Mouse (Mus musculus) cerebellum, postnatal 10 days (tissue): Measurements from ENCODE around the gene Ak8.

Experiments used
- DNase-seq, 2 experiments: peaks; one replicate each; pipeline ENCODE4 v3.0.0; 2021; ENCODE audit warnings: mixed read lengths in 2 of 2

The Ak8 gene

GRCm38 (mm10) chr2:28699361-28700335 is at the start of gene Ak8, which contains the start of gene Spaca9:
Gene Ak8 (plus strand): TSS chr2:28700164.
Gene Spaca9 (minus strand): TSS chr2:28699727.
- DNase-seq: peak; percentile 92 to 93

DNA sequence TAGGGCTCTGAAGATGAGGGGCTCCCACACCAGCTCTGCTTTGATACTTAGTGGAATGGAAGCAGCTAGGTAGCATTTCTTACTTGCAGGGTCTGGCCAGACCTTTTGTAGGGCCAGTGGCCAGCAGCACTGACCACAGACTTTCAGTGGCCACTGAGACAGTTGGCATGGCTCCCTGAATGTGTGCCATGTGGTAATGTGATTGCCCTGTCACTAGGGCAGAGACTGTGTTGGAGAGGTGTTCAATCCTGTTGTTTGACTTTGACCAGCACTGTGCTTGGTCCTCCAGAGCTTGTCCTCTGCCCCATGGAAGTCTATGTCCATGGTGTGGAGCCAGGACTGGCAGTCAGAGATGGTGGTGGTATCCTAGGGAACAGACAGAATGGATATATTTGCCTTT is 49.4 kb upstream of the Ak8 start:
- DNase-seq: peak; percentile 73 to 78

DNA sequence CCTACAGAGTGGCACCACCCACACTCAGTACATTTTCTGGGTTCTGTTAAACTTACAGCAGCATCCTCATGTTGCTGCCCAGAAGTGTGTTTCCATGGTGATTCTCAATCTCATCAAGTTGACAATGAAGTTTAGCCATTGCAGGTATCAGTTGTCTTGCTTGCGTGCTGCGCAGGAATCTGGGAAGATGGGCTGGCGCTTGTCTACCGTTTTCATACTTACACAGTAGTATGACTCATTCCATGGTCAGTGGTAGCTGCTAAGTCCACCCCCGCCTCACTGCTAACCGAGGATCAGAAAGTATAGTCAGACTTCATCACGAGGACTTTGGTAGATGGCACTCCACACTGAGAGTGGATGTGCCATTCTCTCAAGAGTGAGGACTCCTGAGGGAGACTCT is 46.6 kb upstream of the Ak8 start:
- DNase-seq: no peak

- DNase-seq: peak in 1 of 2 experiments; percentile 24
Observed at GRCm38 (mm10) chr2:28654295-28654694, 45.7 kb upstream of the Ak8 start.

DNA sequence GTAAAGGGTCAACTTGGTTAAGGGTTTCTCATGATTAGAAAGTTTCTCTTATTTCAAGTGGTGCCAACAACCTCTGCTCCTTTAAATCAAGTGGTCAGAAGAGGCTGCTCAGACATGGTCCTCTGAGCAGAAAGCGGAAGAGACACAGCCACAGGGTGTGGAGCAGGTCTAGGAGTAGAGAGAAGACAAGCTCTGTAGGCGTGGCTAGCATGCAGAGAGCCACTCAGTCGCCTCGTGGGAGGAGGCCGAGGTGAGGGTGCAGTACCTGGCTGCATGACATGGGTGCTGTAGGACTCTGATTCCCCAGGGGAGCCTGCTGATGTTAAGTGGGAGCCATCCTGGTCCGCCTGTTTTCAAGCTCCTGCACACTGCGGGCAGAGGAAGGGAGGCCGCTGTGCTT is 43.7 kb upstream of the Ak8 start:
- DNase-seq: no peak

GRCm38 (mm10) chr2:28662891-28663290 is 37.1 kb upstream of the Ak8 start:
- DNase-seq: no peak

DNA sequence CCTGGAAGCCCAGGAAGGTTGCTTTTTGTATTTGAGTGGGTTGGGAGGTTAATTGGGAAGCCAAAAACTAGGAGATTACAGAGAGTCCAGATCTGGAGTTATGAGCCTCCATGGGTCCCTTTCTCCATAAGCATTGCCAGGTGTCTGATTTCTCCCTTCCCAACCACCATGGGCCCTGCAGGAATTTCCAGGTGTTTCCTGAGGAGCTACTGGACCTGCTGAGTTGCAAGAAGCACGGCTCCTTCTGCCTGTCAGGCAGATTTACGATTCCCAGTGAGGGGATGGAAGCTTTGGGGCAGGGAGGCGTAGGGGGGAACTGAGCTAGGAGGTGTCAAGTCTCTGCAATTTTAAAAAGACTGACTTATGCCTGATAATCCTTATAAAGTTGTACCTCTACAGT is 34.1 kb upstream of the Ak8 start:
- no peak for DNase-seq

- DNase-seq: no peak
Observed at GRCm38 (mm10) chr2:28671438-28671837, 28.5 kb upstream of the Ak8 start.

GRCm38 (mm10) chr2:28676005-28676404 is 24.0 kb upstream of the Ak8 start:
- DNase-seq: no peak

DNA sequence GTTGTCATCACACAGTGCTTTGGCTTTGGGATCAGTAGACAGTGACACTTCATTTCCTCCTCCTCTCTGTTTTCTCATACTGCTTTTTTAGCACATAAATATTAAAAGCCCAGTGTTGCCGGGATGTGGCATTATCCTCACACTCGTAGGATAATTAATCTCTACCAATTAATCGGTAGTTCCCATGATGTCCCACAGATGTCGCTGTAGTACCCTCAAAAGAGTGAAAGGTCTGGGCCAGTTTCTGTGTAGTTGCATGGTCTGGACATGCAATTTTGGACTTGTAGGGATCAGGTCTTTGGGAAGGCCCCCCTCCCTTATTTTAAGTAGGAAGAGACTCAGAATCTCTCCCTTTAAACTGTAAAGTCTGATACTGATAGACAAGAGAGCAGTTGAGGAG is 19.3 kb upstream of the Ak8 start:
- DNase-seq: peak; percentile 71 to 78

GRCm38 (mm10) chr2:28681718-28682117 is 18.2 kb upstream of the Ak8 start:
- peak; percentile 25 to 31 for DNase-seq

DNA sequence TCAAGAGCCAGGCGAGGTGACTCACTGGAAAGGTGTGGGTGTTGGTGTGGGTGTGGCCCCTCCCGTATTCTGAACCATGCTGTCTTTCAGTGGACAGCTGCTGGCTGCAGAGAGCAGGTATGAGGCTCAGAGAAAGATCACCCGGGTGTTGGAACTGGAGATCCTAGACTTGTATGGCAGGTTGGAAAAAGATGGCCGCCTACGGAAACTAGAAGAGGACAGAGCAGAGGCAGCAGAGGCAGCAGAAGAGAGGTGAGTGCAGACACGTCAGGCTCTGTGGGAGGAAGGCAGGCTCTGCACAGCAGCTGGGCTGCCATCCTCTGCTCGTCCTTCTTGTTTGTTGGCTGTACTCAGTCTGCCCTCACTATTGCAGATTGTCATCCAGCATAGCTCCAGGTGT is 14.1 kb upstream of the Ak8 start:
- no peak for DNase-seq

DNA sequence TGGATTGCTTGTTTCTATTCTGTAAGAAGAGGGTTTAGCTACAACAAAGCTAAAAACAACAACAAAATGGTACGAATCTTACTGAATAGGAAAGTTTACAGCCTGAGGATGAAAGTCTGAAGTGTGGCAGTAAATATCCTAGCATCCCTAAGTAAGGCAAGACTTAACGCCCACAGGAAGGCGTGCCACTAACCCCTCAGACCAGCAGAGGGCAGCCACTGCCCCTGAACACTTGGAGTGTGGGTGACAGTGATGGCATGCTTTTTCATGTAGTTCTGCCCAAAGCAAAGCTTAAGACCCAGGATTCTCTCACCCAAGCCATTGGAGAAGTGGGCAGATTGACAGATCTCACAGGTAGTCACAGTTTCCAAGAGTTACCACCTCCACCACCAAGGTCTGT is 11.5 kb upstream of the Ak8 start:
- DNase-seq: peak; percentile 75 to 77

DNA sequence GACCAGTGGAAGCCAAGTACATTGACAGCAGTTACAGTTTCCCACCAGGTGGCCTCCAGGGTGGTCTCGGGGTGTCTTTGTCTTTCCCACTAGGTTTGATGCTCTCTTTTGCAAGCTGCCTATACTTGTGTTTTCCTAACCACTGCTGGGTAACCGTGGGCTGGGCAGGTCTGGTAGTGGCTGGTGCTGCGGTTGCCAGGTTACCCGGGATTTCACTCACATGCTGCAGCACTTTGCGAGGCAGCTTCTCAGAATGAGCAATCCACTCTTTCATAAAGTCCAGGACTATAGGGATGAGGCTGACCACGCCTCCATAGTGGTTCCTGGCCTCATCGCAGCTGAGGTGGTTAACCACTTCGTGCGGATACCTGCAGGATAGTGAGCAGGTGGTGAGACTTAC is 7.3 kb upstream of the Ak8 start:
- DNase-seq: no peak

GRCm38 (mm10) chr2:28698566-28698965 is 1.4 kb upstream of the Ak8 start:
- DNase-seq: no peak

- no peak for DNase-seq
Observed at GRCm38 (mm10) chr2:28701646-28702262, 1.8 kb downstream of the Ak8 start.

- no peak for DNase-seq
Observed at GRCm38 (mm10) chr2:28706106-28706636, 6.2 kb downstream of the Ak8 start.

DNA sequence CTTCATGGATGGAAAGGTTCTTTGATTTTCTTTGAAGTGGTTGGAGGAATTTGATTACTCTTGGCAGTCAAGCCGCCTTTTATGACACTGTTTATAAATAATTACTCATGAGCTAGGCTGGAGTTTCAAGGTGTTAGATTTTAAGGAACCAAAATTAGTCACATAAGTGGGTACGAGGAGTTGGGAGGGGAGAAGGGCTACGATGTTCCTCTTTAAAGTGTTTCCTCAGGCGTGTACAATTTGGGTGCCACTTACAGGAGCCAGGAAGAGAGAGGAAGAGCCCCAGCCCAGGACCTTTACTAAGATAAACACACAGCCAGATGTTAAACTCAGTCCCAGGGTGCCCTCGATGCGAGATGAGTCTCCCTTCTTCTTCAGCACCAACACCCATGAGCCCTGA is 6.8 kb downstream of the Ak8 start:
- DNase-seq: no peak

DNA sequence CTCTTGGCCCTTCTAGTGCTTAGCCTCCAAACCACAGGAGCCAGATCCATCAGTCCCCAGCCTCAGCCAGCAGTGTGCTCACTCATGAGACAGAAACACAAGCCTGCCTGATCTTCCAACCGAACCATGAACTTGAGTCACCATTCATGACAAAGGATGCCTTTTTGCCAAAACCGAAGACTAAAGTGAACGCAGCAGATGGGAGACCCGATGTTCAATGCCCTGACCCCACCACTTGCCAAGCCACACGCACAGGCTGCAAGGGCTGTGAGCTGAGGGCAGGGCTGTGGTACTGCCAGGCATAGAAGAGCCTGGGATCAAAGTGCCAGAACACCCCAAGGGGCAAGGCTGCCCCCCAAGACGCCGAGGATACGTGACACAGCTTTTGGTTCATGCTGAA is 13.1 kb downstream of the Ak8 start:
- peak; percentile 71 to 80 for DNase-seq

DNA sequence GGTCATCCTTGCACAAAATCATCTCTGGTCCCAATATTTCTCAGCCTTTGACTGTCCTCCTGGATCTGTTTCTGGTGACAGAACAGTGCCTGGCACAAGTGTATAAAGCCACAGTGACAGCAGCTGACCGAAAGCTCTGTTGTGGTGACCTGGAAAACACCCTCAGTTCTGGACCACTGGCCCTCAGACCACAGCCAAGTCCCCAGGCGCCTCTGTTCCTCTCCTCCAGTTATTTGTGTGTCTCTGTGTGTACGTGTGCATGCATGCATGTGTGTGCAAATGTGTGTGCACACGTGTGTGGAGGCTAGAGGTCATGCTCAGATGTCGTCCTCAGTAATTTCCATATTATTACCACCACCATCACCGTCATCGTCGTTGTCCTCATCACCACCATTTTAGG is 22.5 kb downstream of the Ak8 start:
- no peak for DNase-seq

- DNase-seq: no peak
Observed at GRCm38 (mm10) chr2:28723912-28724311, 23.9 kb downstream of the Ak8 start.

DNA sequence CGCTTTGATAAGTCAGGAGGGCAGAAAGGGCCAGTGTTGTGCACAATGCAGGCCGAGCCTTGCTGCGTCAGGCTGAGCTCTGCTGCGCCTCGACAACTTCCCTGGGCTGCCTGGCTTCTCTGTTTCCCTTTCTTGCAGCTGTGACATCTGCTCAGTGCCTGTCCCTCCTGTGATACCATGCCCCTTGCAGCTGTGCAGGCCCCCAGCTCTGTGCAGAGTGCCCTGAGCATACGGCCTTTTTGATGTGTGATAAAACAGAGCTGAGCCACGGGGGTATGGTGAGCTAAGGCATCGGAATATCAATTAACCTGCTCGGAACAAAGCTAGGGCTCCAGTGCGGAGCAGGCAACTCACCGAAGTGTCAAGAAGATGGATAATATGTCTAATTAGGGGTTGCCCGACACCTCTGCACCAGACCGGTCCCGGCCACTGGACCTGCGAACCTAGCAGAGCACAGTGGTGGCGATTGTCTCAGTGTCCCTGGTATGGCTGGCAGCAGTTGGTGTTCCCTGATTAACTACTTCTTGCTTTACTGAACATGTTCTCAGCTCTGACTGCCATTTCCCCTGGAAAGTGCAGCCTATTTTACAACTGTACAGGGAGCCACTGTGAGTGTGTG is 27.9 kb downstream of the Ak8 start:
- no peak for DNase-seq

GRCm38 (mm10) chr2:28730676-28731075 is 30.7 kb downstream of the Ak8 start:
- no peak for DNase-seq
